Mouse (Mus musculus): ENCODE results near the gene Espl1. TPM values are rescaled to one million over a fixed set of nuclear protein-coding genes. Genes with fewer than 3 reads are reported as not detected.

The Espl1 gene
- polyA plus RNA-seq, 1 experiment from 2014 or later = 32.2 TPM

DNA sequence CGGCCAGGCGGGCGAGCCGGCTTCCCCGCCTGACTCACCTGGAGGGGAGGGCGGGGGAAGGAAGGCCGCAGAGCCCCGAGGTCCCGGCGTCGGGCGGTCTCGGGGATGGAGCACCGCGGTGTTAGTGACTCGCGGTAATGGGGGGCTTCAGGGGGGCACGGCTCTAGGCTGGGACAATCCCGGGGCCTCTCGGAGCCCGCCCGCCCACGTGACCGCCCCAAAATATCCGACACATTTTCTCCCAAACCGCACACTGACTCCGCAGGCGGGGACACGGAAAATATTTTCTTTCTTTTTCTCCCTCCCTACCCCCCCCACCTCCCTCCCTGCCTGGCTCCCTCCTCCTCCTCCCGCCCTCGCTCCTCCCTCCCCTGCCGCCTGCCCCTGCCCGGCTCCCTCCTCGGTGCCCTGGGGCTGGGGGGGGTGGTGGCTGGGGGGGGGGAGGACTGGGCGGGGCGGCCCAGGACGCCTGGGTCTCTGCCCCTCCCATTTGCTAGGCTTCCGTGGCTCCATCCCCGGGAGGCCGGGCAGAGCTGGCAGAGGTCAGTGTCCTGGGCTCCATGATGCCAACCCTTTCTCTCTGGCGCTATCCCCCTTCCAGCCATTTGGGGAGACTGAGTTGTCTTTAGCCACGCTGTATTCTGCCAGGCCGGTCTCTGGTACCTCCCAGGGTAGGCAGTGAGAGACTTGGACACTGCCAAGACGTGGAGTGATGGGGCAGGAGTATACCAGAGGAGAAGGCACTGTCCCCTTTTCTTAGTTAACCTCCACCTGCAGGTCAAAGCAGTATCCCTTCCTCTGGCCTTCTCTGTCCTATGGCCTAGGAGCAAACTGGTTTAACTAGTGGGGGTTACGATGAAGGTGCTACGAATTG is 38.6 kb upstream of the Espl1 start, which contains the start of gene Rarg:
Gene Rarg (minus strand): TSS at position 316 of the 874 bp plus-strand sequence.
- Histone ChIP-seq H3K4me3 (peak within 1 kb of the TSS; percentile 87), H3K4me2 (replicated peaks) (peak within 1 kb of the TSS; percentile 91), H3K9me3 (no peaks in the 10 kb centered on the region), H3K9ac (peak within 1 kb of the TSS; percentile 97), H3K27ac (peak within 1 kb of the TSS; percentile 100), H3K27me3 (no peaks in the 10 kb centered on the region), H3K36me3 (peaks cover 24% of the 10 kb centered on the region), H3K4me1 (peaks cover 78% of the 10 kb centered on the region)
- ATAC-seq (ENCODE audit: low FRiP score, low read depth) = peak; percentile 58
- WGBS = 1% methylated on average over 35 of the region's 46 CpGs

DNA sequence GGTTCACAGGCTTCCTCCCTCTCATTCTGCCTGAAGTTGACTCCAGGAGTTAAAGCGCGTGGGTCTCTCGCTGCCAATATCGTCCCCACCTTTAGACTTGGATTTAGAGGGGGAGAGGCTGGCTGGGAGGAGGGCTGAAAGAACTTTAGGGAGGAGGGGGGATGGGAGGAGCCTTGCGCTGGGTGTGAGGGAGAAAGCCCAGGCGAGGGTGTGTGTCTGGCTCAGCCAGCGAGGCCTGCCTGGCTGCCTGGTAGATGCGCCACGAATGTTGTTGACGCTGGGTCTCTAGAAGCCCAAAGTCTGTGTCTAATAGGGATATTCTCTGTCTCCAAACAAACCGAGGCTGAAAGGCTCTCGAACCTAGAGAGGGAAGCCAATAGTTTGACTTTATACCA is 38.0 kb upstream of the Espl1 start:
- Histone ChIP-seq H3K4me1 (peaks cover 75% of the 10 kb centered on the region), H3K36me3 (peaks cover 19% of the 10 kb centered on the region), H3K27ac (peak overlapping the region; percentile 100), H3K4me2 (replicated peaks) (peak overlapping the region; percentile 91), H3K9me3 (no peaks in the 10 kb centered on the region), H3K4me3 (peak overlapping the region; percentile 87), H3K9ac (peak overlapping the region; percentile 97), H3K27me3 (no peaks in the 10 kb centered on the region)
- peak; percentile 64 for ATAC-seq (ENCODE audit: low FRiP score, low read depth)
- WGBS = 2% methylated on average over 12 of the region's 12 CpGs

DNA sequence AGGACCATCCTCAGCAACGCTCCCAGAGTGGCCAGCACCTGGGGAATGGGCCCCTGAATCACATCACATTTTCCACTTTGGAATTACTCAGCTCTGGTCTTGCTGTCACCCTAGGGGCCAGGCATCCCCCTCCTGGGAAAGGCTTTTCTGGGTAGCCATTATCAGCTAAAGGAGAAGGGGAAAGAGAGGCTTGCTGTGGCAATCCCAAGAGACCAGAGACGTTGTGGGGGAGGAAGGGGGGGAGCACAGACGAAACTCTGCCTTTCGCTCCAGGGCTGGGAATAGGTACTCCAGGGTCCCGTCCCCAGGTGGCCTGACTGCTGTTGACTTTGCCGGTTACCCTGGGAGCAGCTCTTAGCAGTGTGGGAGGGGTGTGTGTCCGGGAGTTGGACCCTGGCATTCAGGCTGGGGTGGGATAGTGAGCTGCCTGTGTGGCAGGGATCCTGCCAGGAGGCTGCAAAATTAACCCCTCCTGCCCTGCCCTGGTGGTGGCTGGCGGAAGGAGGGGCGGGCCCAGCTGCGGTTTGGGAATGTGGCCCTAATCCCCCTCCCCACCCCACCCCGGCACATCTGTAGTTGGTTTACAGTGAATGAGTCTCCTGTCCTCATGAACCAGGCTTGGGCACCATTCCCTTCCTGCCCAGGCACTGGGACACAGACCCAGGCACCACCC is 37.3 kb upstream of the Espl1 start:
- peak; percentile 34 for ATAC-seq (ENCODE audit: low FRiP score, low read depth)
- 5% methylated on average over 11 of the region's 11 CpGs for WGBS

DNA sequence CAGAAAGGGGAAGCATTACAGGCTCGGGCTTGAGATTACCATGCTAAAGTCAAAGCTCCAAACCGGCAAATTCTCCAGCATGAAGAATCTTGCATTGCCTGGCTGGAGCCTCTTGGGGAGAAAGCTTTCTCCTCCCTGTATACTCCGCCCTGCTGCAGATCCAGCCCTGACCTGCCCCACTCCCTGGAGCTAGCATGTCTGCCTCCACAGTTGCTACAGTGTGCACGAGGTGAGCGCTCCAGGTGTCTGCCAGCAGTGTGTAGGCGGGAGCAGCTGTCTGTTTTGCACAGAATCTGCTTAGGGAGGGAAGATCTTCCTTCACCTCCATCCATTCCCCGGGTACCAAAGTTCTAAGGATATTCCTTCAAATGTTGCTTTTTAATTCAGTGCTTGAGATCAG is 33.5 kb upstream of the Espl1 start:
- H3K4me3 ChIP-seq = no peak overlapping the region
- no peaks in the 10 kb centered on the region for H3K27me3 ChIP-seq
- H3K27ac ChIP-seq = peak overlapping the region; percentile 40; the same call in 1 of the 2 replicates
- ATAC-seq (ENCODE audit: low FRiP score, low read depth) = no peak
- 36% methylated on average over 7 of the region's 7 CpGs for WGBS
- no peaks in the 10 kb centered on the region for H3K36me3 ChIP-seq
- H3K4me1 ChIP-seq = peaks cover 41% of the 10 kb centered on the region
- no peak overlapping the region for H3K9ac ChIP-seq
- no peaks in the 10 kb centered on the region for H3K9me3 ChIP-seq
- H3K4me2 ChIP-seq (replicated peaks) = 0 out of 2 replicates have a peak overlapping the region, but pooled peaks have one; percentile 7

More for the DNA sequence above, 37.3 kb upstream of the Espl1 start:
- peaks cover 69% of the 10 kb centered on the region for H3K4me1 ChIP-seq
- H3K27ac ChIP-seq = peak overlapping the region; percentile 100
- H3K27me3 ChIP-seq = no peaks in the 10 kb centered on the region
- peak overlapping the region; percentile 91 for H3K4me2 ChIP-seq (replicated peaks)
- peaks cover 12% of the 10 kb centered on the region for H3K36me3 ChIP-seq
- peak overlapping the region; percentile 87 for H3K4me3 ChIP-seq
- no peaks in the 10 kb centered on the region for H3K9me3 ChIP-seq
- H3K9ac ChIP-seq = peak overlapping the region; percentile 39

DNA sequence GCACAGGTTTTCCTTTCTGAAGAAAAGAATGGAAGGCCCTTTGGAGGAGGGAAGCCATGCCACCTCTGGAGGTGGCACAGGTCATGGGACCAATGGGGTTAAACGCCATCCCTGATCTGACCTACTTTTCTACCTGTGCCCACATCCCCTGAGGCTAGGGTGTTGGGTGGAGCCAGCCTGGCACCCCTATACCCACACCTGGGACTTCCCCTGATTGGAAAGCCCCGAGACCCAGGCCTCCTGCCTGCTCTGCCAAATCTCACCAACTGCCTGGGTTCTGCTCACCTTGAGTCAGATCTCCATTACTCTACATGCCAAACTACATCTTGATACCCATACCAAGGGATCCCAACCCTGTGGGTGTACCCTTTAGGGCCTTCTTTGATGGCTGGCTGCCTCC is 33.0 kb upstream of the Espl1 start:
- H3K27ac ChIP-seq = 0 out of 2 replicates have a peak overlapping the region, but pooled peaks have one; percentile 40

DNA sequence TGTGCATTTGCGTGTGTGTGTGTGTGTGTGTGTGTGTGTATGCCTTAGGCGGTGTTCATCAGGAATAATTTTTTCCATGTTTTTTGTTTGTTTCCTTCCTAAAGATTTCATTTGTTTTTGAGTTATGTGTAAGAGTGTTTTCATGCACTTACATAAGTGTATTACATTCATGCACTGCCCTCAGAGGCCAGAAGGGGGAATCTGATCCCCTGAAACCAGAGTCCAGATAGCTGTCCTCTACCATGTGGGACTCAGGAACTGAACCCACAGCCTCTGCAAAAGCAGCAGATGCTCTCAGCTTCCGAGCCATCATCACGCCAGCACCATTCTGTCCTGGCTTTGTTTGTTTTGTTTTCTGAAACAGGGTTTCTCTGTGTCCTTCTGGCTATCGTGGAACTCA is 30.5 kb upstream of the Espl1 start:
- no peaks in the 10 kb centered on the region for H3K9me3 ChIP-seq
- H3K4me3 ChIP-seq = no peak overlapping the region
- 87% methylated on average over 5 of the region's 5 CpGs for WGBS
- no peak overlapping the region for H3K9ac ChIP-seq
- no peak overlapping the region for H3K4me2 ChIP-seq (replicated peaks)
- no peak overlapping the region for H3K27ac ChIP-seq
- peaks cover 20% of the 10 kb centered on the region for H3K4me1 ChIP-seq
- ATAC-seq (ENCODE audit: low FRiP score, low read depth) = no peak
- H3K36me3 ChIP-seq = no peaks in the 10 kb centered on the region
- H3K27me3 ChIP-seq = no peaks in the 10 kb centered on the region

More for the DNA sequence above, 33.0 kb upstream of the Espl1 start:
- H3K4me1 ChIP-seq = peaks cover 36% of the 10 kb centered on the region
- no peak for ATAC-seq (ENCODE audit: low FRiP score, low read depth)
- H3K27me3 ChIP-seq = no peaks in the 10 kb centered on the region
- no peaks in the 10 kb centered on the region for H3K9me3 ChIP-seq
- H3K4me2 ChIP-seq (replicated peaks) = no peak overlapping the region
- no peaks in the 10 kb centered on the region for H3K36me3 ChIP-seq
- H3K4me3 ChIP-seq = no peak overlapping the region
- H3K9ac ChIP-seq = no peak overlapping the region
- WGBS = 79% methylated on average over 2 of the region's 2 CpGs

DNA sequence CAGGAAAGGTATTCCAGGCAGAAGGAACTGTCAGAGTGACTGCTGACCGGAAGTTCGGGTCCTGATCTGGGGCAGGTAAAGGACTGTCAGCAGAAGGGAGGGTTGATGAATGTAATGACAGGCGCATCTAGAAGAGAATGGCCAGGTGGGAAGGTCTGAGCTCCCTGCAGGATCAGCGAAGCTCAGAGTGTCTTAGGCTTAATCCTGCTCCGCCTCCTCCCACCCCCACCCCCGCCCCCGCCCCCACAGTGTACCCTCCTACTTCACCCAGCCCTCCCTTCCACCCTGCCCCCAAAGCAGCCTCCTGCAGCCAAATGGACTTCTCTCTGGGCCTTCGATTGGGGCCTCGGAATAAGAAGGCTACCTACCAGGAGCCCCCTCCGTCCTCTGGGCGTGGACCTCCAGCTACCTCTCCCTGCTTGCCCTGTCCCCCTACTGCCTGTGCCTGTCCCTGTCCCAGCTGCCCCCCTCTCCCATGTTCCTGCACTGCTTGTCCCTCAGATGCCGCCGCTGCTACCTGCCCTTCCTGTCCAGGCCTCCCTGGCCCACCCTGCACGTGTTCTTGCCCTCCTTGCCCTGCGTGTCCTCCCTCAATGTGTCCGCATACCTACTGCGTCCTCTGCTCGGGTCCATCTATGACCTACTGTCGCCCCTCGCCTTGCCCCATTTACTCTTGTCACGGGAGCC is 25.6 kb upstream of the Espl1 start, which contains the start of gene Gm9918:
Gene Gm9918 (plus strand): TSS at position 290 of the 687 bp plus-strand sequence.
- Histone ChIP-seq H3K4me2 (replicated peaks) (peak within 1 kb of the TSS; percentile 71), H3K36me3 (no peaks in the 10 kb centered on the region), H3K4me1 (peaks cover 20% of the 10 kb centered on the region), H3K27me3 (no peaks in the 10 kb centered on the region), H3K9me3 (no peaks in the 10 kb centered on the region), H3K9ac (peak within 1 kb of the TSS; percentile 63), H3K4me3 (peak within 1 kb of the TSS; percentile 41), H3K27ac (no peak within 1 kb of the TSS)
- 0 out of 2 replicates have a peak, but pooled peaks have one; percentile 44 for ATAC-seq (ENCODE audit: low FRiP score, low read depth)
- WGBS = 10% methylated on average over 21 of the region's 21 CpGs

DNA sequence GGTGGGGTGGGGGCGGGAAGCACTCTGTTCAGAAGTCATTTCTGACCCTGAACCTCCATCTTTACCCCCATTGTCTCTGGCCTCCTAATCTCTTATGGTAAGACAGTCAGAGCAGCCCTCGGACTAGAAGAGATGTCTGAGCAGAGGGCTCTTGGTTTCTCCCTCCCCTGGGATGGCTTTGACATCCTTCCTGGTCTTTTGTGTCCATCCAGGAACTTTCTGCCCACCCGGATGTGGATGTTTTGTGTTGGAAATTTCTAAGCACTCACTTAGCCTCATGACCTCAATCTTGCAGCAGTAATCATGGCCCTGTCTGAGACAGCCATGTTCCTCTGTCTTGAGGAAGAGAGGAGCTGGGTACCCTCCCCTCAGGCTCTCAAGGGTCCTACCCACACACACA is 24.6 kb upstream of the Espl1 start:
- 53% methylated on average over 3 of the region's 3 CpGs for WGBS
- Histone ChIP-seq H3K9me3 (no peaks in the 10 kb centered on the region), H3K4me3 (peak overlapping the region; percentile 41; the same call in 1 of the 2 replicates), H3K4me2 (replicated peaks) (peak overlapping the region; percentile 71), H3K9ac (no peak overlapping the region), H3K27me3 (no peaks in the 10 kb centered on the region), H3K27ac (no peak overlapping the region), H3K4me1 (peaks cover 20% of the 10 kb centered on the region), H3K36me3 (no peaks in the 10 kb centered on the region)
- no peak for ATAC-seq (ENCODE audit: low FRiP score, low read depth)

DNA sequence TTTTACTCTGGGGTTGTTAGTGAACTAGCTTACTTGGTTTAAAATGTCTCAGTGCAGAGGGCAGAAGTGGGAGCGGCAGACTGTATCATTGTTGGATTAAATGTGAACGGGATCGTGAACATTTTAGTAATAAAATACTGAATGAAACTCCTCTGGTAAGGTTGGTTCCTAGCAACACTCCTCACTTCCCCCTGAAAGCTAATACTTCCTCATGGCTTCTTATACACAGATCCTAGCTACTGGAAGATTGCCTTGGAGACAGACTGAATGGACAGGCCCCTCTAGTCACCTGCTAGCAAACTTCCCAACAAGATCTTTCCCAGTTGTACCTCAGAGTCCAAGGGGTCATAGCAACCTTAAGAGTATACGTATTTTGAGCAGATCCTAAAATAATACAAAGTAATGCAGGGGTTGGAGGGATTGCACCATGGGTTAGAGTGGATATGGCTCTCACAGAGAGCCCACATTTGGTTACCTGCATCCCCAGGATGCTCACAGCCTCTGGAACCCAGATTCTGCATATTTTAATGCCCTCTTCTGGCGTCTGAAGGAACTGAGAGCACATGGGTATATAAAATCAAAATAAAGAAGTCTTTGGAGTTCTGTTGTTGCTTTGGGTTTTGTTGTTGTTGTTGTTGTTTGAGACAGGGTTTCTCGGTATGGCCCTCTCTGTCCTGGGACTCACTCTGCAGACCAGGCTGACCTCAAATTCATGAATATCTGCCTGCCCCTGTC is 21.9 kb upstream of the Espl1 start:
- Histone ChIP-seq H3K36me3 (no peaks in the 10 kb centered on the region), H3K9me3 (no peaks in the 10 kb centered on the region), H3K27ac (no peak overlapping the region), H3K4me2 (replicated peaks) (no peak overlapping the region), H3K9ac (no peak overlapping the region), H3K4me3 (no peak overlapping the region), H3K4me1 (peaks cover 24% of the 10 kb centered on the region), H3K27me3 (no peaks in the 10 kb centered on the region)
- WGBS = 73% methylated on average over 6 of the region's 6 CpGs
- ATAC-seq (ENCODE audit: low FRiP score, low read depth) = no peak

DNA sequence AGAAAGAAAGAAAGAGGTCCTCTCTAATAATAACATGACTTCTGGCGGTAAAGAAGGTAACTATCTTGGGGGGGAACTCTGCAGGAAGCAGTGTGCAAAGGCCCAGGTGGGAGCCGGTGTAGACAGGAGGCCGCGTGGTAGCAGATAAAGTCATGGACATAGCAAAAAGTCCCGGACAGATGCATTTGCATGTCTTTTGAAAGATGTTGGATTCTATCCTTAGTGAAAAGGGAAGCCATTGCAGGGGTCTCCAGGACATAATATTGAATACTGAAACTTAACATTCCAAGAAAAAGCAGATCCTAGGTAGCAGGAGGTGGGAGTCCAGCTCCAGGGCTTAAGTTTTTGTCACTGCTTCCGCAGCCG is 17.4 kb upstream of the Espl1 start:
- Histone ChIP-seq H3K36me3 (peaks cover 24% of the 10 kb centered on the region), H3K4me3 (peak overlapping the region; percentile 67), H3K9ac (peak overlapping the region; percentile 78), H3K27me3 (no peaks in the 10 kb centered on the region), H3K4me1 (peaks cover 21% of the 10 kb centered on the region), H3K4me2 (replicated peaks) (peak overlapping the region; percentile 93), H3K9me3 (no peaks in the 10 kb centered on the region), H3K27ac (peak overlapping the region; percentile 73)
- 38% methylated on average over 7 of the region's 7 CpGs for WGBS
- ATAC-seq (ENCODE audit: low FRiP score, low read depth) = no peak

DNA sequence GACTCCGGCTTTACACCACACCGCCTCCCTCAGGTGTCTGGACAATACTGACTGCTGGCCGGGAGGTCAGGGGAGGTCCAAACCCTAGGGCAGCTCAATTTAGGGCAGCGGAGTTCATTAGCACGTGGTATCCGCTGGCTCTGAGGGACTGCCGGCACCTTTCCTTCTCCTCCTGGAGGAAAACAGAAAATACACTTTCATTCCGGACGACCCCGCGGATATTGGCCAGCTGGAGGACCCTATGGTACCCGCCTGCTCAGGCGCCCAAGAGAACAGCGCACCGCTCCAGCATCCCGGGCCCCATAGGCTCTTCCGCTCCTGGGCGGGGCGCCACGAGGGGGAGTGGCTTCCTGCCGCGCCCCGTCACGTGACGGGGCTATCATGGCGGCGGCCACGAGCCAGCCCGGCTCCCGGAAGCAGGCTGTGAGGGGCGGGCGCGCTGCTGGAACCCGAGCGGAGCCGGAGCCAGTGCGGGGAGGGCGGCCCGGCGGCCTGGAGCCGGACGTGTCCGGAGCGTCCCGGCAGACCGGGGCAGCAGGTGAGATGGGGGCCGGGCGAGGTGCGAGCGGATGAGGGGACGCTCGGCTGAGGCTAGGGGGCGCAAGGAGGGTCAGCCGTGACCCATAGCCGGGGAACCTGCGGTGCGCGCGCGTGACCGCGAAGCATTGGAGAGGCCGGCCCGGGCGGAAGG is 16.8 kb upstream of the Espl1 start, which contains the start of gene Mfsd5:
Gene Mfsd5 (plus strand): TSS at position 363 of the 691 bp plus-strand sequence.
- H3K36me3 ChIP-seq = peaks cover 24% of the 10 kb centered on the region
- peak within 1 kb of the TSS; percentile 78 for H3K9ac ChIP-seq
- no peaks in the 10 kb centered on the region for H3K27me3 ChIP-seq
- peak within 1 kb of the TSS; percentile 73 for H3K27ac ChIP-seq
- peak within 1 kb of the TSS; percentile 67 for H3K4me3 ChIP-seq
- peak within 1 kb of the TSS; percentile 93 for H3K4me2 ChIP-seq (replicated peaks)
- under 1% methylated on average over 65 of the region's 65 CpGs for WGBS
- no peaks in the 10 kb centered on the region for H3K9me3 ChIP-seq
- peak; percentile 95 for ATAC-seq (ENCODE audit: low FRiP score, low read depth)
- H3K4me1 ChIP-seq = peaks cover 21% of the 10 kb centered on the region
